Mouse (Mus musculus): ENCODE measurements at regions not wholly inside any gene's neighbourhood (a gene's known extent, or its start where the extent isn't known, plus 50 kb on each side); places are given as distances from the start of the nearest gene placed in this dataset.

- no peak for ATAC-seq (ENCODE audit: extremely low read depth, insufficient number of reproducible peaks, low FRiP score, poor library complexity, severe bottlenecking)
Observed at GRCm38 (mm10) chr5:46137695-46138094, 280.3 kb upstream of the Lcorl start.

GRCm38 (mm10) chr5:46108020-46108419 is 250.6 kb upstream of the Lcorl start:
- no peak for ATAC-seq (ENCODE audit: extremely low read depth, insufficient number of reproducible peaks, low FRiP score, poor library complexity, severe bottlenecking)

- no peak for ATAC-seq (ENCODE audit: extremely low read depth, insufficient number of reproducible peaks, low FRiP score, poor library complexity, severe bottlenecking)
Observed at GRCm38 (mm10) chr5:46103350-46103749, 245.9 kb upstream of the Lcorl start.

- ATAC-seq (ENCODE audit: extremely low read depth, insufficient number of reproducible peaks, low FRiP score, poor library complexity, severe bottlenecking) = no peak
Observed at GRCm38 (mm10) chr5:46092549-46092948, 235.1 kb upstream of the Lcorl start.

GRCm38 (mm10) chr5:46086885-46087284 is 229.5 kb upstream of the Lcorl start:
- no peak for ATAC-seq (ENCODE audit: extremely low read depth, insufficient number of reproducible peaks, low FRiP score, poor library complexity, severe bottlenecking)

- ATAC-seq (ENCODE audit: extremely low read depth, insufficient number of reproducible peaks, low FRiP score, poor library complexity, severe bottlenecking) = no peak
Observed at GRCm38 (mm10) chr5:46083293-46083692, 225.9 kb upstream of the Lcorl start.

- no peak for ATAC-seq (ENCODE audit: extremely low read depth, insufficient number of reproducible peaks, low FRiP score, poor library complexity, severe bottlenecking)
Observed at GRCm38 (mm10) chr5:46073744-46074143, 216.3 kb upstream of the Lcorl start.

GRCm38 (mm10) chr5:46073136-46073535 is 215.7 kb upstream of the Lcorl start:
- ATAC-seq (ENCODE audit: extremely low read depth, insufficient number of reproducible peaks, low FRiP score, poor library complexity, severe bottlenecking) = no peak

GRCm38 (mm10) chr5:46059910-46060309 is 202.5 kb upstream of the Lcorl start:
- no peak for ATAC-seq (ENCODE audit: extremely low read depth, insufficient number of reproducible peaks, low FRiP score, poor library complexity, severe bottlenecking)

GRCm38 (mm10) chr5:46054850-46055249 is 197.4 kb upstream of the Lcorl start:
- ATAC-seq (ENCODE audit: extremely low read depth, insufficient number of reproducible peaks, low FRiP score, poor library complexity, severe bottlenecking) = no peak

- no peak for ATAC-seq (ENCODE audit: extremely low read depth, insufficient number of reproducible peaks, low FRiP score, poor library complexity, severe bottlenecking)
Observed at GRCm38 (mm10) chr5:46042684-46043348, 185.4 kb upstream of the Lcorl start.

- ATAC-seq (ENCODE audit: extremely low read depth, insufficient number of reproducible peaks, low FRiP score, poor library complexity, severe bottlenecking) = no peak
Observed at GRCm38 (mm10) chr5:46033008-46033676, 175.7 kb upstream of the Lcorl start.

GRCm38 (mm10) chr5:46032206-46032605 is 174.8 kb upstream of the Lcorl start:
- no peak for ATAC-seq (ENCODE audit: extremely low read depth, insufficient number of reproducible peaks, low FRiP score, poor library complexity, severe bottlenecking)

GRCm38 (mm10) chr5:46024138-46024537 is 166.7 kb upstream of the Lcorl start:
- ATAC-seq (ENCODE audit: extremely low read depth, insufficient number of reproducible peaks, low FRiP score, poor library complexity, severe bottlenecking) = no peak

- ATAC-seq (ENCODE audit: extremely low read depth, insufficient number of reproducible peaks, low FRiP score, poor library complexity, severe bottlenecking) = no peak
Observed at GRCm38 (mm10) chr5:46023456-46023855, 166.0 kb upstream of the Lcorl start.

GRCm38 (mm10) chr5:46022047-46022422 is 164.6 kb upstream of the Lcorl start:
- ATAC-seq (ENCODE audit: extremely low read depth, insufficient number of reproducible peaks, low FRiP score, poor library complexity, severe bottlenecking) = no peak

GRCm38 (mm10) chr5:46021398-46022046 is 164.1 kb upstream of the Lcorl start:
- no peak for ATAC-seq (ENCODE audit: extremely low read depth, insufficient number of reproducible peaks, low FRiP score, poor library complexity, severe bottlenecking)

GRCm38 (mm10) chr5:46020175-46020574 is 162.8 kb upstream of the Lcorl start:
- no peak for ATAC-seq (ENCODE audit: extremely low read depth, insufficient number of reproducible peaks, low FRiP score, poor library complexity, severe bottlenecking)

- ATAC-seq (ENCODE audit: extremely low read depth, insufficient number of reproducible peaks, low FRiP score, poor library complexity, severe bottlenecking) = no peak
Observed at GRCm38 (mm10) chr5:46007446-46007845, 150.0 kb upstream of the Lcorl start.

GRCm38 (mm10) chr5:46006691-46007090 is 149.3 kb upstream of the Lcorl start:
- no peak for ATAC-seq (ENCODE audit: extremely low read depth, insufficient number of reproducible peaks, low FRiP score, poor library complexity, severe bottlenecking)
